Mouse (Mus musculus) megakaryocyte-erythroid progenitor cell, adult 5-6 weeks (primary cell): ENCODE results near the gene Arpp21. TPM values are rescaled to one million over a fixed set of nuclear protein-coding genes. Genes with fewer than 3 reads are reported as not detected.

ENCODE experiments used
- ATAC-seq: replicated peaks from 2 replicates; pipeline ENCODE4 v1.8.0; 2016; ENCODE audit warnings: mild to moderate bottlenecking, inconsistent platforms; ENCODE audit not compliant: severe bottlenecking, poor library complexity, low FRiP score, low TSS enrichment
- total RNA-seq, 2 experiments: library from RNA; stranded (forward) in 1 of 2; stranded (reverse) in 1 of 2; fragments of 200-1000, 215-1000 nt in 1 of 2; fragments of >200 nt in 1 of 2; fragmentation: Nextera tagmentation in 1 of 2; gene quantifications; 2 replicates each; pipeline ENCODE4 v1.2.3; 2014 to 2017

Gene Arpp21
- total RNA-seq, 2 experiments from 2014 or later = 0.56 to 6.6 TPM

DNA sequence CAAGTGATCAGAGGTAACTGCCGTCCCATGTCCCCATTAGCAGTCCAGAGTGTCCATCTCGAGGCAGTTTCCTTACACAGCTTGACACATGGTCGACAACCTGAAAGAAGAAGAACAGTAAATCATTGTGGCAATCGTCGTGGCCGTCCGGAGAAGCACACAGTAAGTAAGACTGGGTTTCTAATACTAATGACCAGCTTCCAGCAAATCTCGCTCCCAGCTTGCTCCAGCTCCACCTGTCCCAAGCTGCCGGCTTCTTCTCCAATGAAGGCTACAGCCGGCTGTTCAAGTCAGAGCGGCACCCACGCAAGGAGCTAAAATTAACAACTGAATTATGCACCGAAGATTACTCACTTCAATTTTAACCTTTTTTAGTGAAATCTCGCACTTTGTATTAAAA lies 48.1 kb downstream of the Arpp21 start:
- ATAC-seq = no peak

DNA sequence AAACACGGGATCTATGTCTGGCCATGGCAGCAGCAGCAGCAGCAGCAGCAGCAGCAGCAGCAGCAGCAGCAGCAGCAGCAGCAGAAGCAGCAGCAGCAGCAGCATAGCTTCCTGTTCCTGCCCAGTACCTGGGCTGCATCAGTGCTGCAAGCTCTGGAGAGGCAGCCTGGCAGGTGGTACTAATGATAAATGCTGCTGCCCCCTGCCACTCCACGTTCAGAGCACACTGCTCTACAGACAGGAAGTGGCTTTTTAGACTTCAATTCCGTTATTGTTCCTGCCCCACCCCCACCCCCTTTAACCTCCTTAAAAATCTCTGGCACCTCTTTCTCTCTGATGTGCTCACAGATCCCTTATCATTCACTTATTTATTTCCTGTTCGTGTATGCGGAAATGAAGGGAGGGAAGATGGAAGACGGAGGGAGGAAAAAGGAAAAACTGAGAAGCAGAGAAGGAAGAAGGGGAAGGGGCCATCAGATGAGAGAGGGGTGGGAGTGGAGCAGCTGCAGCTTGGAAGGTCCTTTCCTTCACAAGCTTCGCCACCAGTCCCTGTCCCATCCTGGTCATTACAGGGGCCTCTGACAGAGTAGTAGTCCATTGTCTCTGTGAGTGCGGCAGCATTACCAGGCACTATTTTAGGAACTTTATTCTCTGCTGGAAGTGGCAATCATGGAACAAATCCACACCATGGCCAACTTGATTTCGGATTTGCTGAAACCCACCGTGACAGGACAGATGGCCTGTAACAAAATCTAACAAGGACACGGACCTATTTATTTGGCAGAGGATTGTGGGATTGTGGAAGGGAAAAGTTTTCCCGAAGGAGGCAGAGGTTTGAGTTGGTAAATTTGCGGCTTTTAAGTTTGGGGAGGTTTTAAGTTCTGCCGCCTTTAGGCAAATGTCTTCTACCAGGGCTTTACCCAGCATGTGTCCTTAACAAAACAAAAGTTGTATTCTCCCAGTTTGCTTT lies 49.1 kb downstream of the Arpp21 start:
- ATAC-seq = peak; percentile 71

DNA sequence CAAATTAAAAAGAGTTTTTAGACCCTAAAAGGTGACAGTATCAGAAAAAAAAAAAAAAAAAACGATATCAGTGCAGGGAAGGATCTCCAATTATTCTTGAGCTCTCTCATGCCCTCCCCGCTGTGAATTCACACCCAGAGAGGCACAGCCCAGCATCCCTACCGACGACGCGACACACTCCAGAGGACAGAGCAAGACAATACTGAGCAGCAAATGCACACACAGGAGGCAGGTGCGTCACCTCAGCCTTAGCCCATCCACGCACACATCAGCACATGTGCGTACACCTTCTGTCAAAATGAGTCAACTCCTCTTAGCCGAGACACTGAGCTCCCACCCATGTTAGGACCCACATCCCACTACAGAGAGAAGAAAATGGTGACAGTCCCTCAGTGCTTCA lies 50.0 kb downstream of the Arpp21 start:
- no peak for ATAC-seq

DNA sequence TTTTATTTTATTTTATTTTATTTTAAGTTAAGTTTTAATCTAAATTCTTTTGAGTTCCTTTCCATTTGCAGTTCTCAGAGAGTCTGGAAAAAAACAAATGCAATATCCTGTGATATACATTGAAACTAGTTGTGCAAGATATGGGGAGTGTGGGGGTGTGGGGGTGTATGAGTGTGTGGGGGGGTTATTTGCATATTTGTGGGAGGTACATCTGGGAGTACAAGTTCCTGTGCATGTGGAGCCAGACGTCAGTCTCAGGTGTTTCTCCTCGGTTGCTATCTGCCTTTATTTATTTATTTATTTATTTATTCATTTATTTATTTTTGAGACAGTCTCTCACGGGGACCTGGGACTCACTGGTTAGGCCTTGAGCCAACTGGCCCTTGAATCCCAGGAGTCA lies 53.0 kb downstream of the Arpp21 start:
- ATAC-seq = no peak

DNA sequence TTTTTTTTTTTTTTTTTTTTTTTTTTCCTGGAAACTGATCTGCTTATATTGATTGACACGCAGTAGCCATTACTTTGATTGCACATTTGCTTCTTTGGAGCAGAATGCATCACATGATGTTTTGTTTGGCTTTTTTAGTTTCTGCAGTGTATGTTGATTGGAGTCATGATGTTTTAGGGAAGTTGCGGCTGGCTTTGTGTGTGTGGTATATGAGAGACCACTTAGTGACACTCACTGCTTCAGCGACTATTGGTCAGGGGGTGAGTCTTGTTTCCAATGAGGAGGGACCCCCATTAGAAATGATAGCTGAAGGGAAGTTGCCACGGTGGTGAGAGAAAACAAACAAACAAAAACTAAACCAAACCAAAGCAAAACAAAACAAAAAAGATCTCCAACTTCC lies 55.7 kb downstream of the Arpp21 start:
- no peak for ATAC-seq

DNA sequence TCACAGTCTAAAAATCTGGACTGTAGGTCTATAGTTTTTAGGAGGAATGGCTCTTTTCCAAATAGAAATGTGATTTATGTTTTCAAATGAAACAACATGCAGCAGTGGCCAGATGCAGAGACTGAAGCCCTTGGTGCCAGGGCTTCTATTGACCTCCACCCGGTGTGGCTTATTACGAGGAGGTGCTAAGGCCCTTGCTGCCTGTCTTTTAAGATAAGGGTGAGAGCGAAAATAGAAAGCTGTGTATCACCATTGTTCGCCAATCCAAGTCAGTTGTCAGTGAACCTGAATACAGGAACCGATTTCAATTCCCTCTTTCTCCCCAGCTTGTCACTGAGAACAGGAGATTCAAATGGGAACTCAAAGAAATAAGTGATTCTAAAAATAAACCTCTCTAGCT lies 57.3 kb downstream of the Arpp21 start:
- peak; percentile 42; the same call in 1 of the 2 replicates for ATAC-seq

DNA sequence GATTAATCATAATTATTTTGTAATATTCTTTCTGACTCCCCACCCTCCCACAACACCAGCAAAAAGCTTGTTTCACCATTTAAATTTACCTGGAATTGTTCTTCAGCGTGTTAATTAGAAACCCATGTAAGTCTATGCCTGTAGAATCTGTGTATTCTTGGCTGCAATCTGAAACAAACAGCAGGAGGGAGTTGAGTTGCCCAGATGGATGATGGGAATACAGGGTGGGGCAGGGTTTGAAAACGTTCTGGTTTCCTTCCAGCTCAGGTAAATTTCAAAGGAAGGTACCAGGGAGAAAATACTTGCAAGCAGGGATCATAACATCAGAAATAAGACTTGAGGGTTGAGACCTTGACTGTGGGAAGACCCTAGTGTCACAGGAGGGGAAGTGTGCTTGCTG lies 58.2 kb downstream of the Arpp21 start:
- ATAC-seq = no peak

DNA sequence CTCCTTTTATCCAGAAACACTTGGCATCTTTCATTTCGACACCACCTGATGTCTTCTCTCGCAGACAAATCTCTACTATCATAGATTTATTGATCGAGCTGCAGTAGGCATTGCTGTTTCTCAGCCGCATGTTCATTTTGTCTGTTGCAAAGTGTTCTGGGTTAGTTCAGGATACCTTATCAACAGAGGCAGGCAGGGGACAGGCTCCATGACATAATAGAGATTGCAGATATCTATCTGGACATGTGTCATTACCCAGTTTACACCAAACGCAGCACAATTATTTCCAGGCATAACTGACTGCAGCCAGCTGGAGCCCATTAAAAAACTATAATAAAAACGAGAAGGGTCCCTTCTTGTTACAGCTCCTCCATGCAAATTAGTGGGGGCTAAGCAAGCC lies 59.4 kb downstream of the Arpp21 start:
- peak; percentile 55 for ATAC-seq

DNA sequence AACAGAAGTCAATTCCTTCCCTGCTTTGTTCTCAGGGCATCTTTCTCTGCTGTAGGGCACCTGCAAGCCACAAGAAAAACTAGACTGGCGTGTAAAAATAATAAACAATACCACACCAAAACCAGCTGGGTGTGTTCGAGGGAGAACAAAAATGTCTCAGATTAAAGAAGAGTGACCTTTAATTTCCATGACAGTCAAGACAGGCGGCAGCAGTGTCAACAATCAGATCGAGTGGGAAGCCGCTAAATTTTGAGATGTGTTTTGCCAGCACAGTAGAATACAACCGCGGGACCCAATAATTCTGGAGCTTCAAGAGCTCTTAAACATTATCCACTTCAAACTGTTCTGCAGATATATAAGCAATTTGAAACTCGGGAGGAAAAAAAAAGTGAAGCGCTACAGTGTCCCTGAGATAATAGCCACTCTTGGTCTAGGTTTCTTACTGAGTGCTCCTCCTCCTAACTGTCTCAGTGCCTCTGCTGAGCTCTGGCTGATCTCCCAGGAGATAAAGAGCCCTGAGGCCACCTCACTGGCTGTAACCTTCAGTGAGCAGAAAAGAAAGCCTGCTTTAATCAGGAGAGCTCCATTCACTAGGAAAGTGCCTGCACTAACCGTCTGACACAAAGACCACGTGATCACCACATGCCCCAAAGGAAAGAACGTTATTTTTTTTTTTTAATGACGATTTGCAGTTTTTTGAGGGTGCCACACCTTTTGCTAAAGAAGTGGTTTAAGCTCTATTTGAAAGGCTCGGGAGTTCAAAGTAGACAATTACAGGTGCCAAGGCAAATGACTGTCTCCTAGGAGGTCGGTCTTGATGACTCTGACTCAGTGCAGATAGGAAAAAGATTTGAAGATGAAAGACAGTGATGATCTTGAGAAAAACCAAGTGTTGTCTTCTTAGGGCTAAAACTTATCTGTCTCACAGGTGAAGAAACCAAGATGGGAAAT lies 61.1 kb downstream of the Arpp21 start:
- peak; percentile 88 for ATAC-seq

DNA sequence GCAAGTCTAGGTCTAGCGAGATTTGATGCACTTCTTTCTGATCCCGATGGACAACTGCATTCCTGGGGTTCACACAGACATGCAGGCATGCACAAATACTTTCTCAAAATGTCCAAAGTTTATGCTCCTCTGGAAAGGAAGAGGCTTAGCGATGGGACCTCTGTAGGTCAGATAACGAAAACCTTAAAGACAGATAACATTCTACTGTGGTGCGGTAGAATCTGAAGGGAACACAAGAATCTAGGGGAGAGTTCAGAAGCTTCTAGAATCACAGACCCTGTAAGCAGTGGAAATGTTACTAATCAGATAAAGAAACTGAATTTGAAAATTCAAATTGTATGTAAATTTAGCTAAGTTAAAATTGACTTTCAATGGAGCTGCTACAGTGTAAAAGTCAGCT lies 62.0 kb downstream of the Arpp21 start:
- ATAC-seq = no peak

DNA sequence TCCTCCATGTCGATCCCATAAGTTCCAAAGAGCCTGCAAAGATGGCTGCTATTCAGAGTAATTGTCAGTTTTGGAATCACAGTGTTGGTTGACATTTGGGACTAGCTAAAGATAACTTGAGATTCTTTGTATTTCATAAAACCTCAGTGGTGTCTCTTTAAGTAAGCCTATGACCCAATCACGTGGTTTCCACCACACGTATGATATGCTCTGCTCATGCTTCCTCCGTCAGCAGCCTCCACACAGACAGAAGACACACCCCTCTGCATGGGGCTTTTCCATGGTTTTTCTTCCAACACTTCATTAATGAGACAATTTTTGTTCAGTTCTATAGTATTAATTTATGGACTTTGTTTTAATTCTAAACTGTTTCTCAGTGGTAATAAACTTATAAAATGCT lies 71.1 kb downstream of the Arpp21 start:
- no peak for ATAC-seq

DNA sequence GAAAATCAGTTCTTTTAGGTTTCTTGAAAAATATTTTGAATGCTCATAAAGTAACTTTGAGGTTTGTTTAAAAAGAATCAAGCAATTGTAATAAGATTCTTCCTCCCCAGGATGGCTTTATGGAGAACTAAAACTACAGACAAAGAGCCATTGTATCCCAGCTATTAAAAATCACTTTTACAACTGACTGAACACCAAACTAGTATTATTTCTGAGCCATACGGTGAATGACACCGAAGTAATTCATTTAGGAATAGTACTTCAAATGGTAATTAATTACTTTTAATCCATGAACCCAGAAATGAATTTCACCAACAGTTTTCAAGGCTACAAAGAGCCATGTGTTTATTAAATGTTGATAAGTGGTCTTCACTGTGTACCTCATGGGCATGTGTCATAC lies 74.8 kb downstream of the Arpp21 start:
- no peak for ATAC-seq

DNA sequence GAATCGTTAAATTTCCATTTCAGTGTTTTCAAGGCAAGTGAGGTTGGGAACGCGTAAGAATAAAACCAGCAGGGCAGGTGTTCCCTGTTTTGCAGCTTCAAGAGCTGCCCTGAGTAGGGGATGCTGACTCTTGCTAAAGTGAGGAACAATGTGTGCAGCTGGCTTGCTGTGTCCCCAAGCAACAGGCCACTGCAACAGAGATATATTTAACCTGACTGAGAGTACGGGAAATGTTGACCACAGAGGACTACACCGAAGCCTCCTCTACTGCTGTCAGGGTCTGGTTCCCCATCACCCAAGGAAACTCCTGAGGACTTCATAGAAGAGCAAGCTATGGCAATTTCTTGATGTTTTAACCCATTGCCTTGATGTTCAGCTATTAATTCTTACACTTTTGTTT lies 81.8 kb downstream of the Arpp21 start:
- no peak for ATAC-seq

DNA sequence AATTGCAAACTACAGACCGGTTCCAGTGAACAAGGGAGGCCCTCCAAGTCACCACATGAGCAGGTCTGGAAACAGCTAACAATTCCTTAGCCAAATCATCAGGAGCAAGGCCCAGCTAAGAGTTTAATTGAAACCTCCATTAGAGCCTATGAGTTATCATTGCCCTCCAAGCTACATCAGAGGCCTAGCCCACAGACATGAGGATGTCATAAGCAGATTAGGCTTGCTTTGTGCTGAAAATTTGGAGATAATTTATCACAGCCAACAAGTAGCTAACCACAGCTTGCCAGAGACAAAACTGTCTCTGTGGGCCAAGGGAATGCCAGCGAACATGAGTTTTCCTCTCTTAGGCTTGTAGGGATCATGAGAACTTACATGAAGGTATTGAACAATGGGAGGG lies 83.0 kb downstream of the Arpp21 start:
- peak; percentile 87 for ATAC-seq

DNA sequence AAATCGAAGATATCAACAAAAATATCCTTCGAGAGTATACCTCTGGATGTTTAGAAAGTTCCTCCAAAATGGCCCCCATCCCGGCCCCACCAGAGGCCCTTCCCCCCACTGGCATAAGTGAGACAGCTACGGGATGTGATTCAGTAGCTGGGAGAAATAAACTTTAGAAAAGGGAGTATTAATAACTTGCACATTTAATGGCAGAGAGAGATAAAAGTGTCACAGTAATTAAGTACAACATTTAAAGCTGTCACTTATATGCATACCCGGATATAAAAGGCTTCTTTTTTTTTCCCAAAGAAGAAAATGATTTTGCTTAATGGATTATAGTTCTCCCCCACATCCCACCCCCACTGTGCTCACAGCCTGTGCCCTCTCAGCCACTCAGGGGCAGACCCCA lies 84.6 kb downstream of the Arpp21 start:
- ATAC-seq = no peak

DNA sequence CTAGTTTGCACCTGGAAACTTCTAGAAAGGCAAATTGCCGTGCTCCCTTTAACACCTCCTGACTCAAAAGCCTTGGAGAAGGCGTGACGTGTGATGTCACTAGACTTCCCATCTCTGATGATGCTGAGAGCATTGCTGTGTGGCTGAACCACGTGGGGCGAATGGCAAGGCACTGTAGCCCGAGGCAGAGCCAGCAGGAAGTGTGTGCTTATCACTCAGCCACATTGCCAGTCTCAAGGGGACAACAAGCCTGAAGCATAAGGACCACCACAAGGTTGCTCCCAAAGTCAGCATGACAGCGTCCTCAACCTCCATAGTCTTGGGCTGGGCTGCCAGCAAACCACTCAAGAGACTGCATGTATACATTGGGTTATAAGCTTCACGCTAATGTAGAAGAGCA lies 95.1 kb downstream of the Arpp21 start:
- peak; percentile 86 for ATAC-seq

DNA sequence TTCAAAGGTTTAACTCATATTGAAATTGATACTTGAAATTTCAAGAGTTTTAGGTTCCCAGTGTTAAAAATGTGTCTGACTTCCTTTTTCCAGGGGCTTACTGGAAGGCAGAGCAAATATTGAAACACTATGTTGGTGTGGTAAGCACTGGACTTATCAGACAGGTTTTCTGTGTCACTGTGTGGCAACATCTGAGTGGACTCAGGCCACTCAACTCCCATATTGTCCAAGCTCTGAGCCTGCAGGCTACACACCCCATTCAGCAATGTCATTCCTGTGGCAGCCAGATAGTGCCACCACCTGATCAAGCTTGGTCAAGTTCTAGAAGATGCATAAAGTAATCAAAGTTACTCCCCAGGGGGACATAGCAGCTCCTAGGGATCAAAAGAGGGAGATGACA lies 97.9 kb downstream of the Arpp21 start:
- ATAC-seq = peak; percentile 44; the same call in 1 of the 2 replicates

DNA sequence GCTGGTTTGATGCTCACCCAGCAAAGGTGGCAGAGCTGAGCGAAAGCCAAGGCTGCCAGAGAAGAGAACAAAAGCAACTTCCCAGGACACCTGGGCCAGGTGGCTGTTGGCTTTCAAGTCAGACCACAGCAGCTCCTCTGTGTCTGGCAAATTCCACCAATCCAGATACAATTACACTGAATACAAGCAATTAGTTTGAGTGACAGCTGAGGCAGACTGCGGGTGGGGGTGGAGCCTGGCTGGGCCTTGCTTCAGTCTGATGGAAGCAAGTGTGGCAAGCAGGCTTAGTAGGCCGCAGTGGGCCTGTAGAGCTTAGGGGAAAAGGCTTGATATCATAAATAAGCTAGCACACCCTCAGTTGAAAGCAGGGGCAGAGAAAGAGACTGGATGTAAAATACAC lies 104.9 kb downstream of the Arpp21 start:
- no peak for ATAC-seq

DNA sequence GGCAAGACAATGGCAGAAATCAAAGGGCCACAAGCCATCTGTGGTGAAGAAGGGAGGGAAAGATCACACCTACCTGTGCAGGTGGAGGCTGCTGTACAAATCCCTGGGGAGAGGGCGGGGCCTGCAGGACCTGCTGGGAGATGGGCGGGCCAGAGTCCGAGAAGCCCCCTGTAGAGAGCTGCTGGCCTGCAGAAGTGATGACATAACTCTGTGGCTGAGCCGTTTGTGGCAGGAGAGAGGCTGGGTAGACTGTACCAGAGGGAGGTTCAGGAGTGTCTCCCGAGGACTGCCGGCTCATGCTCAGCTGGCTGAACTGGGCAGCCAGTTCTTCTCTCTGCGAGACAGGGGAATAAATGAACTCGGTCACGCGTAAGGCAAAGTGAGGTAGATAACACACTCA lies 111.1 kb downstream of the Arpp21 start:
- no peak for ATAC-seq

DNA sequence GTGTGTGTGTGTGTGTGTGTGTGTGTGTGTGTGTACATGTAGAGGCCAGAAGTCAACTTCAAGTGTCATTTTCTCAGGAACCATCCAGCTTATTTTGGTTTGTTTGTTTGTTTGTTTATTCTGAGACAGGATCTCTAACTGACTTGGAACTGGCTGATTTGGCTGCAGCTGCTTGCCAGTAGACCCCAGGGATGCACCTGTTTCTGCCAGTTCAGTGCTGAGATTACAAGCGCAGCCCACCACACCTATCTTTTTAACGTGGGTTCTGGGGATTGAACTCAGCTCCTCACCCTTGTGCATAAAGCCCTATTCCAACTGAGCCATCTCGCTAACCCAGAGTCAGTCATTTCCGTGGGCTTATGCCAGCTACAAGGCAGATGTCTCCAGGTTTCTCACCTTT lies 111.6 kb downstream of the Arpp21 start:
- ATAC-seq = no peak
